ENCODE assay signal across 23 mouse cellular contexts in genomic region chr17:84135243-84135642, GRCm38 (mm10). TPM values are rescaled to one million over a fixed set of nuclear protein-coding genes. Genes with fewer than 3 reads are reported as not detected.
A peak's percentile ranks its signal among the peaks of the same experiment; 100 is the strongest.
DNase-seq lines count a peak whose midpoint lies in the region; ATAC-seq and TF ChIP-seq lines count a peak whose summit lies in the region.
"Had no signal": no experiment of that assay in that cellular context is flagged by ENCODE, and none has a peak within 500 bp of the region (broad histone marks: within the 10 kb centered on the region; RNA-seq: fewer than 3 reads in every experiment).

No protein-coding gene starts in this region.

- H3K36me3 ChIP-seq in liver, embryonic 13.5 days = no peaks in the 10 kb centered on the region
- no peaks in the 10 kb centered on the region for H3K36me3 ChIP-seq in liver, embryonic 11.5 days (ENCODE audit: control insufficient read depth, insufficient read depth, low read length)
- no peaks in the 10 kb centered on the region for H3K36me3 ChIP-seq in liver, postnatal 0 days (replicated peaks; ENCODE audit: insufficient read depth, low read length)
- no peaks in the 10 kb centered on the region for H3K36me3 ChIP-seq in stomach, embryonic 15.5 days
- H3K36me3 ChIP-seq in kidney, embryonic 16.5 days (ENCODE audit: insufficient read depth, low read length) = no peaks in the 10 kb centered on the region
- H3K36me3 ChIP-seq: embryonic facial prominence, embryonic 15.5 days; forebrain, embryonic 10.5 days; heart, embryonic 13.5 days; limb, embryonic 13.5 days; midbrain, embryonic 13.5 days had no signal

- 64% methylated on average over 7 of the region's 7 CpGs for WGBS in liver, embryonic 13.5 days (ENCODE audit: insufficient replicate concordance)
- 64% methylated on average over 7 of the region's 7 CpGs for WGBS in liver, embryonic 11.5 days
- 56% methylated on average over 7 of the region's 7 CpGs for WGBS in liver, postnatal 0 days (ENCODE audit: insufficient replicate concordance)
- 43% methylated on average over 7 of the region's 7 CpGs for WGBS in stomach, embryonic 15.5 days
- 57% methylated on average over 7 of the region's 7 CpGs for WGBS in kidney, embryonic 16.5 days

- H3K4me1 ChIP-seq in liver, embryonic 13.5 days (replicated peaks) = peaks cover 68% of the 10 kb centered on the region
- peaks cover 44% of the 10 kb centered on the region for H3K4me1 ChIP-seq in liver, embryonic 11.5 days (replicated peaks; ENCODE audit: control insufficient read depth, insufficient read depth, low read length)
- H3K4me1 ChIP-seq in liver, postnatal 0 days (ENCODE audit: insufficient read depth) = peaks cover 35% of the 10 kb centered on the region
- H3K4me1 ChIP-seq in stomach, embryonic 15.5 days = peaks cover 17% of the 10 kb centered on the region
- H3K4me1 ChIP-seq in kidney, embryonic 16.5 days (ENCODE audit: insufficient read depth, low read length) = peaks cover 33% of the 10 kb centered on the region
- H3K4me1 ChIP-seq: midbrain, embryonic 13.5 days had no signal

- H3K9ac ChIP-seq in liver, embryonic 13.5 days = no peak overlapping the region
- no peak overlapping the region for H3K9ac ChIP-seq in liver, embryonic 11.5 days (ENCODE audit: low read depth, low read length)
- H3K9ac ChIP-seq in liver, postnatal 0 days (replicated peaks) = no peak overlapping the region
- H3K9ac ChIP-seq in stomach, embryonic 15.5 days = no peak overlapping the region
- H3K9ac ChIP-seq in kidney, embryonic 16.5 days (replicated peaks; ENCODE audit: low read length) = no peak overlapping the region
- H3K9ac ChIP-seq: embryonic facial prominence, embryonic 15.5 days; heart, embryonic 13.5 days; hindbrain, embryonic 14.5 days; limb, embryonic 13.5 days; midbrain, embryonic 13.5 days had no signal

- no peaks in the 10 kb centered on the region for H3K9me3 ChIP-seq in liver, embryonic 13.5 days (replicated peaks)
- H3K9me3 ChIP-seq in liver, embryonic 11.5 days (ENCODE audit: control insufficient read depth, low read length) = no peaks in the 10 kb centered on the region
- no peaks in the 10 kb centered on the region for H3K9me3 ChIP-seq in liver, postnatal 0 days (ENCODE audit: low read length)
- H3K9me3 ChIP-seq in stomach, embryonic 15.5 days = no peaks in the 10 kb centered on the region
- H3K9me3 ChIP-seq in kidney, embryonic 16.5 days (ENCODE audit: low read length) = no peaks in the 10 kb centered on the region
- H3K9me3 ChIP-seq: embryonic facial prominence, embryonic 15.5 days; forebrain, embryonic 10.5 days; heart, embryonic 13.5 days; limb, embryonic 13.5 days; midbrain, embryonic 13.5 days had no signal

- no peak for TF ChIP-seq EP300 in liver, postnatal 0 days (IDR thresholded peaks at IDR 0.05; ENCODE audit: low read depth)

- no peak for DNase-seq in liver, embryonic 13.5 days
- DNase-seq in liver, embryonic 11.5 days (ENCODE audit: low spot score) = no peak
- DNase-seq in liver, postnatal 0 days = no peak
- no peak for DNase-seq in cerebellum, postnatal 36 days
- no peak for DNase-seq in left cerebral cortex, adult 18-20 months (ENCODE audit: low spot score in 2 of 2)
- DNase-seq: adrenal gland, adult 2 months; B cell, adult 2 months; cerebellum, adult 9-11 months; gastrocnemius, adult 2 months; kidney, adult 2 months; kidney, postnatal 14 days; lung, adult 2 months; right cerebral cortex, postnatal 25 days; thymus, postnatal 25 days had no signal

- peak overlapping the region; percentile 10; the same call in 1 of the 2 replicates for H3K27ac ChIP-seq in liver, embryonic 13.5 days
- no peak overlapping the region for H3K27ac ChIP-seq in liver, embryonic 11.5 days (ENCODE audit: low read depth, low read length)
- H3K27ac ChIP-seq in liver, postnatal 0 days (ENCODE audit: low read depth) = 0 out of 2 replicates have a peak overlapping the region, but pooled peaks have one; percentile 0
- peak overlapping the region; percentile 55 for H3K27ac ChIP-seq in stomach, embryonic 15.5 days
- no peak overlapping the region for H3K27ac ChIP-seq in kidney, embryonic 16.5 days (ENCODE audit: low read length)
- H3K27ac ChIP-seq: embryonic facial prominence, embryonic 15.5 days; gastrocnemius, adult 2 months; heart, embryonic 13.5 days; hindbrain, embryonic 14.5 days; limb, embryonic 13.5 days; midbrain, embryonic 13.5 days had no signal

- H3K27me3 ChIP-seq in liver, embryonic 13.5 days = no peaks in the 10 kb centered on the region
- no peaks in the 10 kb centered on the region for H3K27me3 ChIP-seq in liver, embryonic 11.5 days (replicated peaks; ENCODE audit: control insufficient read depth, insufficient read depth, low read length)
- no peaks in the 10 kb centered on the region for H3K27me3 ChIP-seq in liver, postnatal 0 days (ENCODE audit: insufficient read depth, low read length)
- no peaks in the 10 kb centered on the region for H3K27me3 ChIP-seq in stomach, embryonic 15.5 days (replicated peaks)
- H3K27me3 ChIP-seq in kidney, embryonic 16.5 days (ENCODE audit: insufficient read depth, low read length) = no peaks in the 10 kb centered on the region
- H3K27me3 ChIP-seq: embryonic facial prominence, embryonic 15.5 days; limb, embryonic 13.5 days; midbrain, embryonic 13.5 days had no signal

- TF ChIP-seq CTCF in liver, postnatal 0 days (IDR thresholded peaks at IDR 0.05; ENCODE audit: low read depth) = no peak

- H3K4me2 ChIP-seq in liver, embryonic 13.5 days = no peak overlapping the region
- H3K4me2 ChIP-seq in liver, embryonic 11.5 days = no peak overlapping the region
- H3K4me2 ChIP-seq in liver, postnatal 0 days (ENCODE audit: low read depth, low read length) = no peak overlapping the region
- H3K4me2 ChIP-seq in stomach, embryonic 15.5 days = no peak overlapping the region
- H3K4me2 ChIP-seq in kidney, embryonic 16.5 days (replicated peaks; ENCODE audit: low read depth, low read length) = no peak overlapping the region
- H3K4me2 ChIP-seq: embryonic facial prominence, embryonic 15.5 days; heart, embryonic 13.5 days; hindbrain, embryonic 14.5 days; limb, embryonic 13.5 days; midbrain, embryonic 13.5 days had no signal

- no peak for ATAC-seq in liver, embryonic 13.5 days (ENCODE audit: low read depth)
- no peak for ATAC-seq in liver, embryonic 11.5 days (replicated peaks; ENCODE audit: low FRiP score)
- peak; percentile 15; the same call in 1 of the 2 replicates for ATAC-seq in common myeloid progenitor, adult 5-6 weeks (replicated peaks; ENCODE audit: low read depth, poor library complexity, severe bottlenecking)
- no peak for ATAC-seq in liver, postnatal 0 days
- no peak for ATAC-seq in stomach, embryonic 15.5 days (ENCODE audit: insufficient read depth, low FRiP score, low read depth)
- ATAC-seq in kidney, embryonic 16.5 days (ENCODE audit: low FRiP score, low TSS enrichment) = no peak
- ATAC-seq: midbrain, embryonic 13.5 days had no signal

- H3K4me3 ChIP-seq in liver, embryonic 13.5 days (replicated peaks) = no peak overlapping the region
- no peak overlapping the region for H3K4me3 ChIP-seq in liver, embryonic 11.5 days (ENCODE audit: low read depth, low read length)
- no peak overlapping the region for H3K4me3 ChIP-seq in liver, postnatal 0 days (ENCODE audit: low read depth, low read length)
- no peak overlapping the region for H3K4me3 ChIP-seq in stomach, embryonic 15.5 days (replicated peaks)
- no peak overlapping the region for H3K4me3 ChIP-seq in kidney, embryonic 16.5 days (ENCODE audit: low read length)
- H3K4me3 ChIP-seq: embryonic facial prominence, embryonic 15.5 days; forebrain, embryonic 10.5 days; gastrocnemius, adult 2 months; heart, embryonic 13.5 days; limb, embryonic 13.5 days; midbrain, embryonic 13.5 days had no signal

RNA-seq across cellular contexts. Expression of gene Zfp36l2, which starts 52.5 kb away (rescaled TPM):
- 8.9 and 10.0 TPM in 2 replicates for polyA plus RNA-seq in liver, embryonic 13.5 days (2015; fragmentation: Nextera tagmentation; extraction: Ambion mirVana)
- 24.7 and 26.7 TPM in 2 replicates for polyA plus RNA-seq in liver, embryonic 11.5 days (2014; fragmentation: Nextera tagmentation; extraction: Ambion mirVana)
- total RNA-seq in common myeloid progenitor, adult 5-6 weeks (2017) = 197 and 277 TPM in 2 replicates
- polyA plus RNA-seq in liver, postnatal 0 days (2015; fragmentation: Nextera tagmentation; extraction: Ambion mirVana) = 7.6 and 7.7 TPM in 2 replicates
- polyA plus RNA-seq in stomach, embryonic 15.5 days (2015; fragmentation: Nextera tagmentation; extraction: Ambion mirVana) = 24.6 and 25.7 TPM in 2 replicates
- 9.5 and 11.4 TPM in 2 replicates for polyA plus RNA-seq in kidney, embryonic 16.5 days (2015; fragmentation: Nextera tagmentation; extraction: Ambion mirVana)
- total RNA-seq in left cerebral cortex, adult 18-20 months (2021) = 10 to 100 TPM; 24.8 to 25.1 TPM

Comparison
In these comparisons a context has a peak if more than half of its experiments do, and no peak if none do; other contexts are left out.
1. H3K27ac ChIP-seq: peak in liver, embryonic 13.5 days (single experiment), liver, postnatal 0 days (single experiment) and stomach, embryonic 15.5 days (single experiment); none in liver, embryonic 11.5 days (single experiment) and kidney, embryonic 16.5 days (single experiment).